Mouse (Mus musculus) midbrain, embryonic 15.5 days (tissue): ENCODE measurements around the gene Bank1. TPM values are rescaled to one million over a fixed set of nuclear protein-coding genes. Genes with fewer than 3 reads are reported as not detected.

ENCODE experiments used
- ATAC-seq: fragments of 200-750 bp; cut with Nextera tagmentation; replicated peaks from 2 replicates; pipeline ENCODE4 v1.8.0; 2017; ENCODE audit warnings: moderate TSS enrichment
- H3K27ac ChIP-seq: fragments of 300-500 bp; sonication (generic); 2 replicates; pipeline ENCODE4 v1.5.1; 2015; ENCODE audit warnings: mild to moderate bottlenecking, inconsistent platforms
- H3K27me3 ChIP-seq: fragments of 300-500 bp; sonication (generic); replicated peaks from 2 replicates; pipeline ENCODE4 v1.6.1; 2015; ENCODE audit warnings: inconsistent platforms
- H3K36me3 ChIP-seq: fragments of 300-500 bp; sonication (generic); replicated peaks from 2 replicates; pipeline ENCODE4 v1.6.1; 2015; ENCODE audit warnings: inconsistent platforms
- H3K4me1 ChIP-seq: fragments of 300-500 bp; sonication (generic); 2 replicates; pipeline ENCODE4 v1.6.1; 2015; ENCODE audit warnings: inconsistent platforms
- H3K4me2 ChIP-seq: fragments of 300-500 bp; sonication (generic); 2 replicates; pipeline ENCODE4 v1.6.1; 2015; ENCODE audit warnings: inconsistent platforms, mild to moderate bottlenecking, moderate library complexity
- H3K4me3 ChIP-seq: fragments of 300-500 bp; sonication (generic); 2 replicates; pipeline ENCODE4 v1.5.1; 2015; ENCODE audit warnings: mild to moderate bottlenecking, inconsistent platforms
- H3K9ac ChIP-seq: fragments of 300-500 bp; sonication (generic); 2 replicates; pipeline ENCODE4 v1.6.1; 2015; ENCODE audit warnings: mild to moderate bottlenecking, inconsistent platforms
- H3K9me3 ChIP-seq: fragments of 300-500 bp; sonication (generic); 2 replicates; pipeline ENCODE4 v1.6.1; 2016; ENCODE audit warnings: inconsistent platforms
- WGBS: fragments of 180-500 bp; shearing (Covaris S2); methylation state at CpG from one replicate; pipeline ENCODE4 v1.1.7; 2015; ENCODE audit warnings: mixed read lengths; 5-methylcytosine and 5-hydroxymethylcytosine counted together
- polyA plus RNA-seq: library from polyadenylated mRNA; unstranded; fragments of >200 nt; fragmentation: Nextera tagmentation; extraction: Ambion mirVana; gene quantifications from 2 replicates; pipeline ENCODE4 v1.2.1, GENCODE M21; 2015

Gene Bank1
- polyA plus RNA-seq, 1 experiment from 2014 or later, result 0.41 TPM

DNA sequence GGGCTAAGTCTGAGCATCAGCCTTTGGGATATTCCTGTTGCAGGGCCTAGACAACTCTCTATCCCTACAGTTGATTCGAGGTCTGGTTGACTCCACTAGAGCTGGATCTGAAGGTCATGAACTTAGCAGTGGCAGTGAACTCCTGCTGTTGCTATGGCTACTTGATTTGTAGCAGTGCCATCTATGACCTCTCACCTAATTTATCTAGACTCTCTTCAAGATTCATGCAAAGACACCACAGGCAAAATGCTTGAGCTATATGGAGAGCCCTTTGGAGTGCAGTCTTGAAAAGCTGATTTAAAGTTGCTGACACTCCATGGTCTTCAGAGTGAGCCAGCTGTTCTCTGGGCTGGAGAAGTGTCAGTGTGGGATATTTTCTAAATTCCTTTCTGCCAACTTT, 290.1 kb downstream of the Bank1 start:
- Histone ChIP-seq H3K36me3 (no peaks in the 10 kb centered on the region), H3K9ac (no peak overlapping the region), H3K4me3 (no peak overlapping the region), H3K9me3 (no peaks in the 10 kb centered on the region), H3K4me1 (no peaks in the 10 kb centered on the region), H3K27me3 (no peaks in the 10 kb centered on the region), H3K27ac (no peak overlapping the region), H3K4me2 (no peak overlapping the region)
- 59% methylated on average over 1 of the region's 1 CpGs for WGBS
- no peak for ATAC-seq

DNA sequence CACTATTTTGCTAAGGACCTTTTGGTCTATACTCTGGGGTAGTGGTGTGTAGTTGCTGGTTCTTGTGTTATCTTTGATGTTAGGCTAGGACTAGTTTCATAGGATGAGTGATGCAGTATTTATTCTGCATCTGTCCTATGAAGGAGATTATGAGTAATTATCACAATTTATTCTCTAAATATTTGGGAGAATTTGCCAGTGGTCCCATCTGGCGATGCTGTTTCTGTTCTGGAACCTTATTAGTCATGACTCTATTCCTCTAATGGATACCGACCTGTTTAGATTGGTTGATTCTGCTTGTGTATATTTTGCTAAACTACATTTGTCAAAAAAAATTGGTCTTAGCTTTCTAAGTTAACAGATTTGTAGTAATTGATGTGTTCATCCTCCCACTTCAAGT, 301.0 kb downstream of the Bank1 start:
- H3K4me2 ChIP-seq, result no peak overlapping the region
- 98% methylated on average over 2 of the region's 2 CpGs for WGBS
- no peak overlapping the region for H3K9ac ChIP-seq
- no peak for ATAC-seq
- H3K4me3 ChIP-seq, result no peak overlapping the region
- no peaks in the 10 kb centered on the region for H3K36me3 ChIP-seq
- H3K9me3 ChIP-seq, result no peaks in the 10 kb centered on the region
- no peaks in the 10 kb centered on the region for H3K4me1 ChIP-seq
- no peak overlapping the region for H3K27ac ChIP-seq
- H3K27me3 ChIP-seq, result no peaks in the 10 kb centered on the region

- Histone ChIP-seq H3K4me1 (no peaks in the 10 kb centered on the region), H3K27ac (no peak overlapping the region), H3K36me3 (no peaks in the 10 kb centered on the region), H3K27me3 (no peaks in the 10 kb centered on the region), H3K4me2 (no peak overlapping the region), H3K9me3 (no peaks in the 10 kb centered on the region), H3K4me3 (no peak overlapping the region), H3K9ac (no peak overlapping the region)
- WGBS, result 87% methylated on average over 2 of the region's 2 CpGs
- ATAC-seq, result no peak
Measured at GRCm38 (mm10) chr3:136017517-136017916, 308.3 kb downstream of the Bank1 start.

DNA sequence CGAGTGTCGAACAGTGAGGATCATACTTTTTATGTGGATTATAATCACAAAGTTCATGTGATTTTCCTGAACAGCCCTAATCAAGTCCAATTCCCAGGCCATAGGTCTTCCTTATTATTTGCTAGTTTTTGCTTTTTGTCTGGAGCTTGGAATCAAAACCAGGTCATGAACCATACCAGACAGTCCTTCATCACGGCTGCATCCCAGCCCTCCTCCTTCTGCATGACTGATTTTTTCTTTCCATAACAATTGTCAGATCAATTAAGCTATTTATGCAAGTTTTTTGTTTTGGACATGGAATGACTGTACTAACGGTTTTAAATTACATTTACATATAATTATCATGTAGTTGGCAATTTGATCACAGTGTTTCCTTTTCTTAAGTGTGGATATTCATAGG, 315.2 kb downstream of the Bank1 start:
- Histone ChIP-seq H3K4me1 (peaks cover 9% of the 10 kb centered on the region; the same call in 1 of the 2 replicates), H3K9me3 (no peaks in the 10 kb centered on the region), H3K27ac (no peak overlapping the region), H3K4me2 (no peak overlapping the region), H3K27me3 (no peaks in the 10 kb centered on the region), H3K36me3 (no peaks in the 10 kb centered on the region), H3K9ac (no peak overlapping the region), H3K4me3 (no peak overlapping the region)
- 79% methylated on average over 4 of the region's 4 CpGs for WGBS
- ATAC-seq, result no peak

DNA sequence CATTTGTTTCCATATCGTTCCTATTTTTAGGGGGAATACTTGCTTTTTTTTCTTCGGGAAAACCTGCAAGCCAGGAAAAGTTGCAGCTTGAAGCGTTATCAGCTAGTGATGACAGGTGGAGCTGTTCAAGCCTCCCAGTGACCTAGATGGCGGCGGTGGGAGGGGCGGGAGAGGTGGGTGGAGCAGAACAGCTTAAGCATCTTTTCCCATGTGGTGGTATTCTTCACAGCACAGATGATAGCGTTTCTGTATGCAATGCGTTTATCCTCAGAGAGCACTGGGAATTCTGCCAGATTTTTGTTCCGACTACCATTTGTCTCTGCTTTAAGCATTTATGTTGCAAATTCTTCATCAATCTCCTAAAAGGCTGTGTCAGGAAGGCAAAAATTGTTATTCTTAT, 318.0 kb downstream of the Bank1 start:
- H3K9me3 ChIP-seq, result no peaks in the 10 kb centered on the region
- peaks cover 9% of the 10 kb centered on the region; the same call in 1 of the 2 replicates for H3K4me1 ChIP-seq
- H3K4me2 ChIP-seq, result peak overlapping the region; percentile 39
- whole genome bisulfite sequencing, result 15% methylated on average over 9 of the region's 9 CpGs
- H3K27me3 ChIP-seq, result no peaks in the 10 kb centered on the region
- H3K9ac ChIP-seq, result no peak overlapping the region
- H3K27ac ChIP-seq, result peak overlapping the region; percentile 59
- H3K36me3 ChIP-seq, result no peaks in the 10 kb centered on the region
- peak; percentile 94 for ATAC-seq
- H3K4me3 ChIP-seq, result peak overlapping the region; percentile 21

DNA sequence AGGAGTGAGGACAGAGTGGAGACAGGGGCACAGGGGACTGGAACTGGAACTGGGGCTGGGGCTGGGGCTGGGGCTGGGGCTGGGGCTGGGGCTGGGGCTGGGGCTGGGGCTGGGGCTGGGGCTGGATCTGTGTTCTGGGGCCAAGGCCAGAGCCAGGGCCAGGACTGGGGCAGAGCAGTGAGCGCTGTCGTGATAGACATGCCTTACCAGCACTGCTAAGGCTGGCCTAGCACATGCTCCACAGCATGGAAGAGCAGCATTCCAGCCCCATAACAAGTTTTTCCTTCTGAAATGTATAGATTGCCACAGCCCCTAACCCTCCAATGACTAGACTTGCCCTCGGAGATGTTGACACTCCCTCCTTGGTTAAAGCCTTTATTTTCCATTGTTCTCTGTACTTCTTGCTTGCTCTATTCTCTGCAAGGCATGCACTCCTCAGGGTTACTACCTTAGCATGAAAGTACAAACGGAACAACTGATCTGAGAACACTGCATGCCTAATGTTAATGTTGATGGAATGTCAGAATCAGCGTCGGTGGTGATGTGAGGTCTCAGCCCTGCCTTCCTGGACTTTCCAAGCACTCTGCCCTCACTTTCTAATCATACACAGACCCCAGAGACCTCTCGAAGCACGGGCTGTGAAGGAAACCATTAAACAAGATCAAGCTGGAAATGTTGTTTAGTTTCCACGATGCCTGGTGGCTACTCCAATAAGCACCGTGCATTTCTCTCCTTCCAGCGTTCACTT, 318.6 kb downstream of the Bank1 start:
- ATAC-seq, result peak; percentile 63
- peak overlapping the region; percentile 21 for H3K4me3 ChIP-seq
- no peaks in the 10 kb centered on the region for H3K36me3 ChIP-seq
- peaks cover 9% of the 10 kb centered on the region; the same call in 1 of the 2 replicates for H3K4me1 ChIP-seq
- 59% methylated on average over 11 of the region's 11 CpGs for WGBS
- peak overlapping the region; percentile 59 for H3K27ac ChIP-seq
- H3K9ac ChIP-seq, result no peak overlapping the region
- no peaks in the 10 kb centered on the region for H3K9me3 ChIP-seq
- peak overlapping the region; percentile 39 for H3K4me2 ChIP-seq
- H3K27me3 ChIP-seq, result no peaks in the 10 kb centered on the region
